Mouse (Mus musculus): ENCODE data around the gene Foxf2.

GRCm38 (mm10) chr13:31626183-31626801, 676 bp downstream of the Foxf2 start:
- TF ChIP-seq HCFC1 (IDR thresholded peaks at IDR 0.05; ENCODE audit: borderline replicate concordance, insufficient read depth, low read length) (no peak), ZNF384 (IDR thresholded peaks at IDR 0.05; ENCODE audit: low read depth, low read length) (no peak), ZC3H11A (IDR thresholded peaks at IDR 0.05; ENCODE audit: borderline replicate concordance, low read depth, low read length) (no peak), CHD2 (IDR thresholded peaks at IDR 0.05; ENCODE audit: low read depth, low read length) (no peak)
